Comparison of ENCODE assay signal across 20 mouse cellular contexts in genomic region chr12:15410419-15410818, GRCm38 (mm10).
DNase-seq lines count a peak whose midpoint lies in the region; ATAC-seq and TF ChIP-seq lines count a peak whose summit lies in the region.
"Had no signal": no experiment of that assay in that cellular context is flagged by ENCODE, and none has a peak within 500 bp of the region (broad histone marks: within the 10 kb centered on the region; RNA-seq: fewer than 3 reads in every experiment).

No protein-coding gene starts in this region.

- WGBS in forebrain, embryonic 11.5 days: 36% methylated on average over 3 of the region's 3 CpGs
- WGBS in forebrain, embryonic 10.5 days: 61% methylated on average over 3 of the region's 3 CpGs
- WGBS in forebrain, embryonic 16.5 days: 12% methylated on average over 3 of the region's 3 CpGs
- 27% methylated on average over 3 of the region's 3 CpGs for WGBS in midbrain, embryonic 16.5 days
- WGBS in cerebellum, adult 2 months: 61% methylated on average over 3 of the region's 3 CpGs

- no peak for DNase-seq in forebrain, embryonic 11.5 days (ENCODE audit: low spot score)
- no peak for DNase-seq in forebrain, embryonic 10.5 days (ENCODE audit: extremely low spot score, low spot score)
- peak; percentile 0 for DNase-seq in Muller cell, postnatal 12 days (ENCODE audit: inconsistent ontology term)
- DNase-seq in layer of hippocampus, postnatal 14 days (ENCODE audit: low spot score in 2 of 2): no peak
- DNase-seq in cerebellum, adult 2 months: no peak
- DNase-seq: adrenal gland, postnatal 25 days; cerebellum, adult 11-12 months; cerebellum, postnatal 25 days; gastrocnemius, postnatal 10 days; heart, adult 18-20 months; kidney, adult 8-10 months; kidney, postnatal 4 days; lung, adult 2 months; spleen, adult 18-20 months; thymus, postnatal 36 days had no signal

- no peaks in the 10 kb centered on the region for H3K9me3 ChIP-seq in forebrain, embryonic 11.5 days (ENCODE audit: control insufficient read depth, low read length)
- H3K9me3 ChIP-seq in forebrain, embryonic 10.5 days: no peaks in the 10 kb centered on the region
- H3K9me3 ChIP-seq in forebrain, embryonic 16.5 days (ENCODE audit: control insufficient read depth, low read length): no peaks in the 10 kb centered on the region
- no peaks in the 10 kb centered on the region for H3K9me3 ChIP-seq in midbrain, embryonic 16.5 days (replicated peaks; ENCODE audit: control insufficient read depth, low read length, poor library complexity, severe bottlenecking)
- H3K9me3 ChIP-seq: heart, embryonic 13.5 days had no signal

- H3K4me2 ChIP-seq in forebrain, embryonic 11.5 days (ENCODE audit: low read depth, low read length, severe bottlenecking): no peak overlapping the region
- H3K4me2 ChIP-seq in forebrain, embryonic 16.5 days (ENCODE audit: low read length): no peak overlapping the region
- H3K4me2 ChIP-seq in midbrain, embryonic 16.5 days (ENCODE audit: low read length): no peak overlapping the region
- H3K4me2 ChIP-seq: heart, embryonic 13.5 days; liver, embryonic 11.5 days had no signal

- H3K36me3 ChIP-seq in forebrain, embryonic 11.5 days (ENCODE audit: control insufficient read depth, insufficient read depth, low read length): no peaks in the 10 kb centered on the region
- no peaks in the 10 kb centered on the region for H3K36me3 ChIP-seq in forebrain, embryonic 10.5 days (replicated peaks)
- H3K36me3 ChIP-seq in forebrain, embryonic 16.5 days (ENCODE audit: control insufficient read depth, insufficient read depth): no peaks in the 10 kb centered on the region
- H3K36me3 ChIP-seq in midbrain, embryonic 16.5 days (ENCODE audit: control insufficient read depth, insufficient read depth, low read length): no peaks in the 10 kb centered on the region
- H3K36me3 ChIP-seq: heart, embryonic 13.5 days had no signal

- no peaks in the 10 kb centered on the region for H3K4me1 ChIP-seq in forebrain, embryonic 11.5 days (replicated peaks; ENCODE audit: control insufficient read depth, insufficient read depth, low read length)
- H3K4me1 ChIP-seq in forebrain, embryonic 10.5 days: peaks cover 9% of the 10 kb centered on the region
- H3K4me1 ChIP-seq in forebrain, embryonic 16.5 days (replicated peaks; ENCODE audit: control insufficient read depth, insufficient read depth, low read length): no peaks in the 10 kb centered on the region; the same call in 1 of the 2 replicates
- no peaks in the 10 kb centered on the region; the same call in 1 of the 2 replicates for H3K4me1 ChIP-seq in midbrain, embryonic 16.5 days (ENCODE audit: control insufficient read depth, insufficient read depth, low read length)
- no peaks in the 10 kb centered on the region for H3K4me1 ChIP-seq in cerebellum, adult 2 months (ENCODE audit: control insufficient read depth, insufficient read depth, low read length)
- H3K4me1 ChIP-seq: heart, embryonic 13.5 days had no signal

- H3K9ac ChIP-seq in forebrain, embryonic 11.5 days (ENCODE audit: low read length): no peak overlapping the region
- H3K9ac ChIP-seq in forebrain, embryonic 16.5 days (replicated peaks; ENCODE audit: low read depth, low read length): no peak overlapping the region
- H3K9ac ChIP-seq in midbrain, embryonic 16.5 days (ENCODE audit: low read depth, low read length): no peak overlapping the region
- H3K9ac ChIP-seq: heart, embryonic 13.5 days had no signal

- ATAC-seq in forebrain, embryonic 11.5 days (replicated peaks; ENCODE audit: low FRiP score): peak; percentile 66
- ATAC-seq in forebrain, embryonic 16.5 days: peak; percentile 61; the same call in 1 of the 2 replicates
- peak; percentile 54; the same call in 1 of the 2 replicates for ATAC-seq in midbrain, embryonic 16.5 days

- H3K4me3 ChIP-seq in forebrain, embryonic 11.5 days (ENCODE audit: low read depth, low read length): no peak overlapping the region
- no peak overlapping the region for H3K4me3 ChIP-seq in forebrain, embryonic 10.5 days
- no peak overlapping the region for H3K4me3 ChIP-seq in forebrain, embryonic 16.5 days (replicated peaks; ENCODE audit: low read length)
- H3K4me3 ChIP-seq in midbrain, embryonic 16.5 days (ENCODE audit: low read depth, low read length): no peak overlapping the region
- no peak overlapping the region for H3K4me3 ChIP-seq in cerebellum, adult 2 months (replicated peaks; ENCODE audit: insufficient read depth, low read depth, low read length)
- H3K4me3 ChIP-seq: heart, embryonic 13.5 days had no signal

- TF ChIP-seq CTCF in cerebellum, adult 2 months (IDR thresholded peaks at IDR 0.05; ENCODE audit: borderline replicate concordance, insufficient read depth, low read depth, low read length): no peak

- H3K27ac ChIP-seq in forebrain, embryonic 11.5 days (ENCODE audit: low read depth, low read length): no peak overlapping the region
- H3K27ac ChIP-seq in forebrain, embryonic 10.5 days: no peak overlapping the region
- no peak overlapping the region for H3K27ac ChIP-seq in forebrain, embryonic 16.5 days (ENCODE audit: low read length)
- H3K27ac ChIP-seq in midbrain, embryonic 16.5 days (ENCODE audit: low read length): no peak overlapping the region
- H3K27ac ChIP-seq in cerebellum, adult 2 months (ENCODE audit: insufficient read depth, low read length): no peak overlapping the region
- H3K27ac ChIP-seq: heart, embryonic 13.5 days had no signal

- no peaks in the 10 kb centered on the region for H3K27me3 ChIP-seq in forebrain, embryonic 11.5 days (ENCODE audit: control insufficient read depth, insufficient read depth, low read length)
- H3K27me3 ChIP-seq in forebrain, embryonic 10.5 days (ENCODE audit: poor library complexity, severe bottlenecking): no peaks in the 10 kb centered on the region
- H3K27me3 ChIP-seq in forebrain, embryonic 16.5 days (replicated peaks; ENCODE audit: control insufficient read depth, insufficient read depth, low read length): no peaks in the 10 kb centered on the region
- H3K27me3 ChIP-seq in midbrain, embryonic 16.5 days (ENCODE audit: control insufficient read depth, insufficient read depth, low read depth, low read length): no peaks in the 10 kb centered on the region
- H3K27me3 ChIP-seq in cerebellum, adult 2 months (ENCODE audit: control insufficient read depth, insufficient read depth, low read length): no peaks in the 10 kb centered on the region
- H3K27me3 ChIP-seq: CH12.LX; heart, embryonic 13.5 days had no signal

- no peak for TF ChIP-seq POLR2A in cerebellum, adult 2 months (IDR thresholded peaks at IDR 0.05; ENCODE audit: borderline replicate concordance, insufficient read depth, low read length)
